Mouse (Mus musculus) embryonic facial prominence, embryonic 14.5 days (tissue): ENCODE measurements around the gene 2210407C18Rik. TPM values are rescaled to one million over a fixed set of nuclear protein-coding genes. Genes with fewer than 3 reads are reported as not detected.

Source experiments
- ATAC-seq: fragments of 200-750 bp; cut with Nextera tagmentation; 2 replicates; pipeline ENCODE4 v1.8.0; 2017; ENCODE audit warnings: low read depth, moderate number of reproducible peaks, moderate TSS enrichment
- DNase-seq: peaks from one replicate; pipeline ENCODE4 v3.0.0-alpha.2; 2015; ENCODE audit warnings: low spot score
- H3K27ac ChIP-seq: fragments of 300-500 bp; sonication (generic); replicated peaks from 2 replicates; pipeline ENCODE4 v1.5.1; 2014; ENCODE audit warnings: low read depth, mild to moderate bottlenecking, low read length, moderate library complexity
- H3K27me3 ChIP-seq: fragments of 300-500 bp; sonication (generic); replicated peaks from 2 replicates; pipeline ENCODE4 v1.6.1; 2014; ENCODE audit warnings: low read length; ENCODE audit not compliant: control insufficient read depth, insufficient read depth
- H3K36me3 ChIP-seq: fragments of 300-500 bp; sonication (generic); 2 replicates; pipeline ENCODE4 v1.6.1; 2014; ENCODE audit warnings: low read length, mixed read lengths; ENCODE audit not compliant: control insufficient read depth, insufficient read depth
- H3K4me1 ChIP-seq: fragments of 300-500 bp; sonication (generic); 2 replicates; pipeline ENCODE4 v1.6.1; 2014; ENCODE audit warnings: antibody characterized with exemption, low read length; ENCODE audit not compliant: control insufficient read depth, insufficient read depth
- H3K4me2 ChIP-seq: fragments of 300-500 bp; sonication (generic); 2 replicates; pipeline ENCODE4 v1.6.1; 2014; ENCODE audit warnings: low read depth, mild to moderate bottlenecking, low read length, moderate library complexity, mixed read lengths
- H3K4me3 ChIP-seq: fragments of 300-500 bp; sonication (generic); 2 replicates; pipeline ENCODE4 v1.5.1; 2014; ENCODE audit warnings: low read depth, mild to moderate bottlenecking, low read length
- H3K9ac ChIP-seq: fragments of 300-500 bp; sonication (generic); 2 replicates; pipeline ENCODE4 v1.6.1; 2014; ENCODE audit warnings: low read depth, mild to moderate bottlenecking, low read length, moderate library complexity, mixed read lengths
- H3K9me3 ChIP-seq: fragments of 300-500 bp; sonication (generic); 2 replicates; pipeline ENCODE4 v1.6.1; 2016; ENCODE audit warnings: low read length; ENCODE audit not compliant: control insufficient read depth
- WGBS: fragments of 180-500 bp; shearing (Covaris S2); extraction: QIAGEN DNeasy Blood & Tissue Kit; methylation state at CpG from one replicate; pipeline ENCODE4 v1.1.7; 2014; 5-methylcytosine and 5-hydroxymethylcytosine counted together
- polyA plus RNA-seq: library from polyadenylated mRNA; unstranded; fragments of >200 nt; fragmentation: Nextera tagmentation; extraction: Ambion mirVana; gene quantifications from 2 replicates; pipeline ENCODE4 v1.2.1, GENCODE M21; 2014

The 2210407C18Rik gene
- polyA plus RNA-seq, 1 experiment from 2014 or later, result not detected

- no peak overlapping the region for H3K9ac ChIP-seq
- H3K27ac ChIP-seq, result no peak overlapping the region
- H3K9me3 ChIP-seq, result no peaks in the 10 kb centered on the region
- H3K4me2 ChIP-seq, result no peak overlapping the region
- WGBS, result 18% methylated on average over 4 of the region's 4 CpGs
- peaks cover 6% of the 10 kb centered on the region for H3K4me1 ChIP-seq
- DNase-seq (peak; percentile 42), ATAC-seq (no peak)
- H3K4me3 ChIP-seq, result no peak overlapping the region
- no peaks in the 10 kb centered on the region for H3K36me3 ChIP-seq
- H3K27me3 ChIP-seq, result peaks cover 25% of the 10 kb centered on the region
Observed at GRCm38 (mm10) chr11:58636376-58636977, 20.6 kb upstream of the 2210407C18Rik start.

GRCm38 (mm10) chr11:58634878-58635277 lies 19.0 kb upstream of the 2210407C18Rik start:
- no peak overlapping the region for H3K4me3 ChIP-seq
- no peak overlapping the region for H3K27ac ChIP-seq
- no peak for DNase-seq
- H3K9ac ChIP-seq, result no peak overlapping the region
- H3K4me1 ChIP-seq, result no peaks in the 10 kb centered on the region
- no peaks in the 10 kb centered on the region for H3K36me3 ChIP-seq
- WGBS, result 64% methylated on average over 4 of the region's 4 CpGs
- no peak for ATAC-seq
- no peak overlapping the region for H3K4me2 ChIP-seq
- no peaks in the 10 kb centered on the region for H3K9me3 ChIP-seq
- H3K27me3 ChIP-seq, result 0 out of 2 replicates have a peak, but pooled peaks cover 11% of the 10 kb centered on the region

- Histone ChIP-seq H3K4me1 (no peaks in the 10 kb centered on the region), H3K27ac (no peak within 1 kb of the TSS), H3K36me3 (no peaks in the 10 kb centered on the region), H3K9ac (no peak within 1 kb of the TSS), H3K9me3 (no peaks in the 10 kb centered on the region), H3K4me2 (no peak within 1 kb of the TSS), H3K4me3 (no peak within 1 kb of the TSS), H3K27me3 (no peaks in the 10 kb centered on the region)
- 81% methylated on average over 5 of the region's 5 CpGs for WGBS
- ATAC-seq, result no peak
- no peak for DNase-seq
Observed at GRCm38 (mm10) chr11:58630401-58630800, 14.5 kb upstream of the 2210407C18Rik start, which contains the start of gene Olfr323. Gene Olfr323, minus strand, starts transcription at chr11:58630501.

GRCm38 (mm10) chr11:58626146-58626545 lies 10.3 kb upstream of the 2210407C18Rik start:
- WGBS, result 57% methylated on average over 4 of the region's 4 CpGs
- H3K9me3 ChIP-seq, result no peaks in the 10 kb centered on the region
- no peak overlapping the region for H3K9ac ChIP-seq
- no peak overlapping the region for H3K4me3 ChIP-seq
- no peaks in the 10 kb centered on the region for H3K36me3 ChIP-seq
- H3K4me1 ChIP-seq, result no peaks in the 10 kb centered on the region
- no peaks in the 10 kb centered on the region for H3K27me3 ChIP-seq
- H3K4me2 ChIP-seq, result no peak overlapping the region
- no peak overlapping the region for H3K27ac ChIP-seq
- no peak for ATAC-seq
- DNase-seq, result no peak

- Histone ChIP-seq H3K36me3 (no peaks in the 10 kb centered on the region), H3K4me1 (no peaks in the 10 kb centered on the region), H3K27ac (no peak overlapping the region), H3K27me3 (no peaks in the 10 kb centered on the region), H3K4me2 (no peak overlapping the region), H3K9ac (no peak overlapping the region), H3K4me3 (no peak overlapping the region), H3K9me3 (no peaks in the 10 kb centered on the region)
- 71% methylated on average over 6 of the region's 6 CpGs for WGBS
- DNase-seq (no peak), ATAC-seq (no peak)
Observed at GRCm38 (mm10) chr11:58618793-58619192, 2.9 kb upstream of the 2210407C18Rik start.

- no peaks in the 10 kb centered on the region for H3K9me3 ChIP-seq
- H3K36me3 ChIP-seq, result no peaks in the 10 kb centered on the region
- DNase-seq, result no peak
- no peaks in the 10 kb centered on the region for H3K4me1 ChIP-seq
- H3K9ac ChIP-seq, result no peak overlapping the region
- no peak overlapping the region for H3K4me2 ChIP-seq
- H3K27ac ChIP-seq, result no peak overlapping the region
- ATAC-seq, result no peak
- no peaks in the 10 kb centered on the region for H3K27me3 ChIP-seq
- H3K4me3 ChIP-seq, result no peak overlapping the region
- WGBS, result 70% methylated on average over 3 of the region's 3 CpGs
Observed at GRCm38 (mm10) chr11:58618369-58618768, 2.5 kb upstream of the 2210407C18Rik start.

- Histone ChIP-seq H3K4me2 (no peak overlapping the region), H3K9ac (no peak overlapping the region), H3K36me3 (no peaks in the 10 kb centered on the region), H3K4me3 (no peak overlapping the region), H3K4me1 (no peaks in the 10 kb centered on the region), H3K9me3 (no peaks in the 10 kb centered on the region), H3K27me3 (no peaks in the 10 kb centered on the region), H3K27ac (no peak overlapping the region)
- no peak for ATAC-seq
- DNase-seq, result no peak
Observed at GRCm38 (mm10) chr11:58614526-58614925, 1.3 kb downstream of the 2210407C18Rik start.

GRCm38 (mm10) chr11:58613359-58613758 lies 2.5 kb downstream of the 2210407C18Rik start:
- Histone ChIP-seq H3K4me1 (no peaks in the 10 kb centered on the region), H3K9ac (no peak overlapping the region), H3K27me3 (no peaks in the 10 kb centered on the region), H3K36me3 (no peaks in the 10 kb centered on the region), H3K9me3 (no peaks in the 10 kb centered on the region), H3K4me3 (no peak overlapping the region), H3K4me2 (no peak overlapping the region), H3K27ac (no peak overlapping the region)
- peak; percentile 4 for DNase-seq
- WGBS, result 73% methylated on average over 3 of the region's 3 CpGs
- ATAC-seq, result no peak

- Histone ChIP-seq H3K9me3 (no peaks in the 10 kb centered on the region), H3K27ac (no peak overlapping the region), H3K4me1 (no peaks in the 10 kb centered on the region), H3K9ac (no peak overlapping the region), H3K27me3 (no peaks in the 10 kb centered on the region), H3K36me3 (no peaks in the 10 kb centered on the region), H3K4me2 (no peak overlapping the region), H3K4me3 (no peak overlapping the region)
- ATAC-seq (no peak), DNase-seq (no peak)
- 80% methylated on average over 6 of the region's 6 CpGs for WGBS
Observed at GRCm38 (mm10) chr11:58607030-58607429, 8.8 kb downstream of the 2210407C18Rik start.
